Mouse (Mus musculus): ENCODE measurements around the gene Ssr2. TPM values are rescaled to one million over a fixed set of nuclear protein-coding genes. Genes with fewer than 3 reads are reported as not detected.
A peak's percentile ranks its signal among the peaks of the same experiment; 100 is the strongest.

The Ssr2 gene
- polyA plus RNA-seq, 1 experiment = 294 TPM

DNA sequence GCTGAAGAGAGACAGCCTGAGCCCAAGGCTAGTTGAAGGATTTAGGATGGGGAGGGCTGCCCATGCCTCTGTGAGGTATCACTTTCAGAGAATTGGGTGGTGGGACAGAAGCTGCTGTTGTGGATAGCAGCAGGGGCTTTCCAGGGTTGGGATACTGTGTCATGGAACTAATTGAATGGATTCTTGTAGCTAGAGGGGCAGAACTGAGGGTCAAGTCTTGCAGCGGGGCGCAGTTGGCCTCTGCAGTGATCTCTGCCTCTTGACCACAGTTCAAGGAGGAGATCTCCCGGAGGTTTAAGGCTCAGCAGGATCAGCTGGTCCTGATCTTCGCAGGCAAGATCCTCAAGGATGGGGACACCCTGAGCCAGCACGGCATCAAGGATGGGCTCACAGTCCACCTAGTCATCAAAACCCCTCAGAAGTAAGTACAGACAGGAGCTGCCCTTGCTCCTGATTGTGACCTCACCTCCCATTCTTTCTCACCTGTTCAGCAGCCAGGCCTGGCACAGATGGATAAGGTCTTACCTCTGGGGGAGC lies 20.5 kb upstream of the Ssr2 start:
- no peak overlapping the region for H3ac ChIP-seq (ENCODE audit: control insufficient read depth, insufficient read length)
- no peak for TF ChIP-seq TCF3 (IDR thresholded peaks at IDR 0.05; ENCODE audit: insufficient read length, low read depth)
- no peak for TF ChIP-seq MYOG (IDR thresholded peaks at IDR 0.05; ENCODE audit: control insufficient read depth in 1 of 3, insufficient read depth in 1 of 3, insufficient read length in 2 of 3, low read depth in 2 of 3)
- no peak for TF ChIP-seq TCF12 (IDR thresholded peaks at IDR 0.05; ENCODE audit: insufficient read depth, poor library complexity, severe bottlenecking)
- no peak for TF ChIP-seq REST (IDR thresholded peaks at IDR 0.05; ENCODE audit: insufficient read depth, insufficient read length)
- no peak for TF ChIP-seq CEBPB (IDR thresholded peaks at IDR 0.05; ENCODE audit: insufficient read depth, poor library complexity, severe bottlenecking)
- no peak for TF ChIP-seq MYOD1 (IDR thresholded peaks at IDR 0.05; ENCODE audit: control insufficient read depth in 1 of 3, insufficient read length in 2 of 3, low read depth in 2 of 3)
- no peak for TF ChIP-seq USF1 (IDR thresholded peaks at IDR 0.05; ENCODE audit: low read depth)
- TF ChIP-seq E2F4 (IDR thresholded peaks at IDR 0.05; ENCODE audit: insufficient read depth) = no peak
- TF ChIP-seq POLR2A (IDR thresholded peaks at IDR 0.05; ENCODE audit: insufficient read length, low read depth) = no peak
- TF ChIP-seq POLR2AphosphoS2 (IDR thresholded peaks at IDR 0.05; ENCODE audit: insufficient read length, low read depth) = no peak
- no peak for TF ChIP-seq SRF (IDR thresholded peaks at IDR 0.05; ENCODE audit: control insufficient read depth, insufficient read length, low read depth)
- no peak for TF ChIP-seq MAX (IDR thresholded peaks at IDR 0.05; ENCODE audit: low read depth)
- peaks cover 24% of the 10 kb centered on the region for H3K36me3 ChIP-seq (ENCODE audit: control insufficient read depth, insufficient read depth)
- H3K4me3 ChIP-seq = peak overlapping the region; percentile 85
- H3K79me2 ChIP-seq (ENCODE audit: control insufficient read depth, insufficient read depth) = peaks cover 42% of the 10 kb centered on the region
- H3K4me2 ChIP-seq (ENCODE audit: low read depth) = peak overlapping the region; percentile 14
- H3K27me3 ChIP-seq (ENCODE audit: control insufficient read depth, insufficient read depth, insufficient read length) = no peaks in the 10 kb centered on the region

DNA sequence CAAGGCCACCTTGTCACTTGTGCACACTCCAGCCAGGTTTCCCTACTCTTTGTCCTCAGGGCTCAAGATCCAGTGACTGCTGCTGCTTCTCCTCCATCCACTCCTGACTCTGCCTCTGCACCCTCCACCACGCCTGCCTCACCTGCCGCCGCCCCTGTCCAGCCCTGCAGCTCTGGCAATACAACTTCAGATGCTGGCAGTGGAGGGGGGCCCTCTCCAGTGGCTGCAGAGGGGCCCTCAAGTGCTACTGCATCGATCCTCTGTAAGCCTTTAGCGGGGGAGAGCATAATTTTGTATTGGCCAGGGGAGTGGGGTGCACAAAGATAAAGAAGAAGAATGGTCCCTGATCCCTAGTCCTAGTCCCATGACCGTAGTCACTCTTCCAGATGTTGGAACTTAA lies 19.9 kb upstream of the Ssr2 start:
- Histone ChIP-seq H3K36me3 (ENCODE audit: control insufficient read depth, insufficient read depth) (peaks cover 30% of the 10 kb centered on the region), H3K27me3 (ENCODE audit: control insufficient read depth, insufficient read depth, insufficient read length) (no peaks in the 10 kb centered on the region), H3K79me2 (ENCODE audit: control insufficient read depth, insufficient read depth) (peaks cover 42% of the 10 kb centered on the region), H3ac (ENCODE audit: control insufficient read depth, insufficient read length) (no peak overlapping the region), H3K4me2 (ENCODE audit: low read depth) (no peak overlapping the region), H3K4me3 (peak overlapping the region; percentile 85)
- TF ChIP-seq POLR2AphosphoS2 (IDR thresholded peaks at IDR 0.05; ENCODE audit: insufficient read length, low read depth) (no peak), CEBPB (IDR thresholded peaks at IDR 0.05; ENCODE audit: insufficient read depth, poor library complexity, severe bottlenecking) (no peak), REST (IDR thresholded peaks at IDR 0.05; ENCODE audit: insufficient read depth, insufficient read length) (no peak), MYOD1 (IDR thresholded peaks at IDR 0.05; ENCODE audit: control insufficient read depth in 1 of 3, insufficient read length in 2 of 3, low read depth in 2 of 3) (no peak), TCF12 (IDR thresholded peaks at IDR 0.05; ENCODE audit: insufficient read depth, poor library complexity, severe bottlenecking) (no peak), TCF3 (IDR thresholded peaks at IDR 0.05; ENCODE audit: insufficient read length, low read depth) (no peak), USF1 (IDR thresholded peaks at IDR 0.05; ENCODE audit: low read depth) (no peak), SRF (IDR thresholded peaks at IDR 0.05; ENCODE audit: control insufficient read depth, insufficient read length, low read depth) (no peak), MYOG (IDR thresholded peaks at IDR 0.05; ENCODE audit: control insufficient read depth in 1 of 3, insufficient read depth in 1 of 3, insufficient read length in 2 of 3, low read depth in 2 of 3) (no peak), E2F4 (IDR thresholded peaks at IDR 0.05; ENCODE audit: insufficient read depth) (no peak)

DNA sequence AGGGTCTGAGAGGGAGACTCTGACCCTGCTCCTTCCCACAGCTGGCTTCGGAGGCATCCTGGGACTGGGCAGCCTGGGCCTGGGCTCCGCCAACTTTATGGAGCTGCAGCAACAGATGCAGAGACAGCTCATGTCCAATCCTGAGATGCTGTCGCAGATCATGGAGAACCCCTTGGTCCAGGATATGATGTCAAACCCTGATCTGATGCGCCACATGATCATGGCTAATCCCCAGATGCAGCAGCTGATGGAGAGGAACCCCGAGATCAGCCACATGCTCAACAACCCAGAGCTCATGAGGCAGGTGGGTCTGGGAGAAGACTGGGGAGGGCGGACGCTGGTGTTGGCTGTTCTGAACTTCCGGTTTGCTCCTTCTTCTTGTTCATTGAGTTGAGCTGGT lies 19.1 kb upstream of the Ssr2 start:
- H3K4me2 ChIP-seq (ENCODE audit: low read depth) = no peak overlapping the region
- no peaks in the 10 kb centered on the region for H3K27me3 ChIP-seq (ENCODE audit: control insufficient read depth, insufficient read depth, insufficient read length)
- peaks cover 37% of the 10 kb centered on the region for H3K79me2 ChIP-seq (ENCODE audit: control insufficient read depth, insufficient read depth)
- no peak for TF ChIP-seq TCF12 (IDR thresholded peaks at IDR 0.05; ENCODE audit: insufficient read depth, poor library complexity, severe bottlenecking)
- no peak for TF ChIP-seq USF1 (IDR thresholded peaks at IDR 0.05; ENCODE audit: low read depth)
- TF ChIP-seq E2F4 (IDR thresholded peaks at IDR 0.05; ENCODE audit: insufficient read depth) = no peak
- TF ChIP-seq TCF3 (IDR thresholded peaks at IDR 0.05; ENCODE audit: insufficient read length, low read depth) = no peak
- TF ChIP-seq MAX (IDR thresholded peaks at IDR 0.05; ENCODE audit: low read depth) = no peak
- no peak for TF ChIP-seq MYOG (IDR thresholded peaks at IDR 0.05; ENCODE audit: control insufficient read depth in 1 of 3, insufficient read depth in 1 of 3, insufficient read length in 2 of 3, low read depth in 2 of 3)
- TF ChIP-seq REST (IDR thresholded peaks at IDR 0.05; ENCODE audit: insufficient read depth, insufficient read length) = no peak
- no peak for TF ChIP-seq CEBPB (IDR thresholded peaks at IDR 0.05; ENCODE audit: insufficient read depth, poor library complexity, severe bottlenecking)
- no peak for TF ChIP-seq POLR2AphosphoS2 (IDR thresholded peaks at IDR 0.05; ENCODE audit: insufficient read length, low read depth)
- TF ChIP-seq SRF (IDR thresholded peaks at IDR 0.05; ENCODE audit: control insufficient read depth, insufficient read length, low read depth) = no peak
- no peak for TF ChIP-seq POLR2A (IDR thresholded peaks at IDR 0.05; ENCODE audit: insufficient read length, low read depth)
- TF ChIP-seq MYOD1 (IDR thresholded peaks at IDR 0.05; ENCODE audit: control insufficient read depth in 1 of 3, insufficient read length in 2 of 3, low read depth in 2 of 3) = no peak
- H3K4me3 ChIP-seq = no peak overlapping the region
- peaks cover 30% of the 10 kb centered on the region for H3K36me3 ChIP-seq (ENCODE audit: control insufficient read depth, insufficient read depth)
- no peak overlapping the region for H3ac ChIP-seq (ENCODE audit: control insufficient read depth, insufficient read length)

DNA sequence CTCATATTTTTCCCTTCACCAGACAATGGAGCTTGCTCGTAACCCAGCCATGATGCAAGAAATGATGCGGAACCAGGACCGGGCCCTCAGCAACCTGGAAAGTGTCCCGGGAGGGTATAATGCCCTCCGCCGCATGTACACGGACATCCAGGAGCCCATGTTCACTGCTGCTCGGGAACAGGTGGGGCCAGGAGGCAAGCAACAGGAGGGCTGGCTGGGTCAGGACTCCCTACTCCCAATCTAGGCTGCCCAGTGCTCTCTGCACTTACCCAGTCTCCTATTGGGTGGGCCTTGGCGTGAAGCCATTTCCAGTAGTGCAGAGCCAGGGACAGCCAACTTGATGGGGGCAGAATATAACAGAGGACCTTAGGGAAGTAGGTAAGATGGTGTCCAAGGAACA lies 16.1 kb upstream of the Ssr2 start:
- H3K27me3 ChIP-seq (ENCODE audit: control insufficient read depth, insufficient read depth, insufficient read length) = no peaks in the 10 kb centered on the region
- H3ac ChIP-seq (ENCODE audit: control insufficient read depth, insufficient read length) = no peak overlapping the region
- TF ChIP-seq POLR2AphosphoS2 (IDR thresholded peaks at IDR 0.05; ENCODE audit: insufficient read length, low read depth) = no peak
- no peak for TF ChIP-seq E2F4 (IDR thresholded peaks at IDR 0.05; ENCODE audit: insufficient read depth)
- TF ChIP-seq TCF12 (IDR thresholded peaks at IDR 0.05; ENCODE audit: insufficient read depth, poor library complexity, severe bottlenecking) = no peak
- TF ChIP-seq TCF3 (IDR thresholded peaks at IDR 0.05; ENCODE audit: insufficient read length, low read depth) = no peak
- no peak for TF ChIP-seq MYOD1 (IDR thresholded peaks at IDR 0.05; ENCODE audit: control insufficient read depth in 1 of 3, insufficient read length in 2 of 3, low read depth in 2 of 3)
- H3K4me3 ChIP-seq = no peak overlapping the region
- no peak overlapping the region for H3K4me2 ChIP-seq (ENCODE audit: low read depth)
- H3K79me2 ChIP-seq (ENCODE audit: control insufficient read depth, insufficient read depth) = peaks cover 24% of the 10 kb centered on the region
- peaks cover 39% of the 10 kb centered on the region for H3K36me3 ChIP-seq (ENCODE audit: control insufficient read depth, insufficient read depth)

DNA sequence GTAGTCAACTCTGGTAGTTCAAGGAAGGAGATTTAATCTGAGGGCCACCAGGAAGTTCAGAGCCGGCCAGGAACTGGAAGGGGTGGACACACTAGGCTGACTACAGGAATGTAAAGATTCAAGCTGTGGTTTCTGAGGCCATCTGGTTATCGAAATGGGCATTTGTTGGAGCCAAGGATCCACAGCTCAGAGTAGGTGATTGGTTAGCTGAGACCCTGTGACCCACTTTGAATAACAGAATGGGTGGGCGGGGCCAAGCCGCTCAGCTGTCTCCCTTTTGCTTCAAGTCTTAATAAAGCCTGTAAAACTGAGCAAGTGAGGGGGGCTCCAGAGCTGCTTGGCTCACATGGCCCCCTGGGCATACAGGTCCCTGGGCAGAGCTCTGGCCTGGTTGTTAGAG lies 13.7 kb upstream of the Ssr2 start:
- Histone ChIP-seq H3K79me2 (ENCODE audit: control insufficient read depth, insufficient read depth) (peaks cover 7% of the 10 kb centered on the region), H3K4me3 (no peak overlapping the region), H3K27me3 (ENCODE audit: control insufficient read depth, insufficient read depth, insufficient read length) (no peaks in the 10 kb centered on the region), H3K4me2 (ENCODE audit: low read depth) (peak overlapping the region; percentile 47), H3ac (ENCODE audit: control insufficient read depth, insufficient read length) (no peak overlapping the region), H3K36me3 (ENCODE audit: control insufficient read depth, insufficient read depth) (peaks cover 40% of the 10 kb centered on the region)
- peak in 1 of 3 experiments; percentile 10 for TF ChIP-seq MYOD1 (IDR thresholded peaks at IDR 0.05; ENCODE audit: control insufficient read depth in 1 of 3, insufficient read length in 2 of 3, low read depth in 2 of 3)
- peak; percentile 53 for TF ChIP-seq USF1 (IDR thresholded peaks at IDR 0.05; ENCODE audit: low read depth)
- TF ChIP-seq TCF3 (IDR thresholded peaks at IDR 0.05; ENCODE audit: insufficient read length, low read depth) = no peak
- no peak for TF ChIP-seq REST (IDR thresholded peaks at IDR 0.05; ENCODE audit: insufficient read depth, insufficient read length)
- TF ChIP-seq SRF (IDR thresholded peaks at IDR 0.05; ENCODE audit: control insufficient read depth, insufficient read length, low read depth) = no peak
- TF ChIP-seq POLR2AphosphoS2 (IDR thresholded peaks at IDR 0.05; ENCODE audit: insufficient read length, low read depth) = no peak
- TF ChIP-seq CEBPB (IDR thresholded peaks at IDR 0.05; ENCODE audit: insufficient read depth, poor library complexity, severe bottlenecking) = no peak
- no peak for TF ChIP-seq E2F4 (IDR thresholded peaks at IDR 0.05; ENCODE audit: insufficient read depth)
- TF ChIP-seq MYOG (IDR thresholded peaks at IDR 0.05; ENCODE audit: control insufficient read depth in 1 of 3, insufficient read depth in 1 of 3, insufficient read length in 2 of 3, low read depth in 2 of 3) = peak in 1 of 3 experiments; percentile 51
- TF ChIP-seq MAX (IDR thresholded peaks at IDR 0.05; ENCODE audit: low read depth) = no peak
- no peak for TF ChIP-seq TCF12 (IDR thresholded peaks at IDR 0.05; ENCODE audit: insufficient read depth, poor library complexity, severe bottlenecking)
- no peak for TF ChIP-seq POLR2A (IDR thresholded peaks at IDR 0.05; ENCODE audit: insufficient read length, low read depth)
